Mouse (Mus musculus) heart, adult 2 months (tissue): ENCODE results near the gene Dpy19l1.

Experiments
- CTCF ChIP-seq: fragments of 200-600 bp; IDR thresholded peaks from 2 replicates; pipeline ENCODE4 v1.8.1; 2022; ENCODE audit warnings: antibody characterized with exemption, mild to moderate bottlenecking, moderate library complexity
- POLR2A ChIP-seq: fragments of 200-500 bp; IDR thresholded peaks from 2 replicates; pipeline ENCODE4 v1.6.1; 2011; ENCODE audit warnings: mild to moderate bottlenecking, low read depth, low read length, control low read depth; ENCODE audit not compliant: insufficient read depth

GRCm38 (mm10) chr9:24421888-24422287 lies 81.1 kb downstream of the Dpy19l1 start:
- TF ChIP-seq CTCF (no peak), POLR2A (no peak)
